Mouse (Mus musculus): ENCODE results near the gene Gm21987.

- TF ChIP-seq POLR2A (IDR thresholded peaks at IDR 0.05; ENCODE audit: extremely low read depth, insufficient read depth, low read length) = no peak
- no peak for TF ChIP-seq CTCF (IDR thresholded peaks at IDR 0.05; ENCODE audit: low read depth, low read length)
Observed at GRCm38 (mm10) chr16:38302367-38302766, 44.5 kb upstream of the Gm21987 start.

Data from liver, adult 2 months (tissue).